Mouse (Mus musculus): Measurements from ENCODE around the gene Cux2.

Cux2 gene

DNA sequence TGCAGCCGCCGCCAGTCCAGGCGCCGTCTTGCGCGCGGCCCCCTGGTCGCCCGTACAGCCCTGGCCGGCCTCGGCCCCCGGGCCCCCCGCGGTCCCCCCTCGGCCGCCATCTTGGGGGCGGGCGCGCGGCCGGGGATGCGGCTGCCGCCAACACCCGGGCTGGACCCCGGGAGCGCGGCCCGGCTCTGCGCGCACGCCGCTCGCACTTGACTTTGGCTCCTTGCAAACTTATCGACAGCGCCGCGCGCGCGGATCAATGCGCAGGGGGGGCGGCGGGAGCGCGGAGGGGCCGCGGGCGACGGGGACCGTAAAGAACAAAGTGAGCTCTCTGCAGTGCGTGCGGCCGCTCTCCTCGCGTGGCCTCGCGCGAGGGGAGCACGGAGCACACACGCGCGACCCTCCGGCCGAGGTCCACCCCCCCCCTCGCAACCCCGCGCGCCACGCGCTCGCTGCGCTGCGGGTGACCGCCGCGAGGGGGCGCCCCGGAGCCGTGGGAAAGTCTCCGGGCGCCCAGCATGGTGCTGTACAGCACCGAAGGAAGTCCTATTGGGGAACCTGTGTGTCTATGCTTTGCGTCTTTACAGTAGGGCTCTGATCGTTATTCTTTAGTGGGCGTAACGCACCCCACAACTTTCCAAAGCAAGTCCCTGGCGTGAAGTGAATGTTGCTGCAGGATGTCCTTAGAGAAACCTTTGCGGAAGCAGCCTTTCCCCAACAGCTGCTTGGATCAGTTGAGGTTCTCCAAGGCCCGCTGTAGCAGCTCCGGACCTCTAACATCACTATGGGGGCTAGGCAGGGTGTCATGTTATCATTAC lies at the start of gene Cux2:
TSS of gene Cux2 (minus strand) at position 86 of the 815 bp plus-strand sequence.
- peak; percentile 91 for DNase-seq

GRCm38 (mm10) chr5:122094439-122094838 lies 44.5 kb upstream of the Cux2 start:
- DNase-seq, result no peak

DNA sequence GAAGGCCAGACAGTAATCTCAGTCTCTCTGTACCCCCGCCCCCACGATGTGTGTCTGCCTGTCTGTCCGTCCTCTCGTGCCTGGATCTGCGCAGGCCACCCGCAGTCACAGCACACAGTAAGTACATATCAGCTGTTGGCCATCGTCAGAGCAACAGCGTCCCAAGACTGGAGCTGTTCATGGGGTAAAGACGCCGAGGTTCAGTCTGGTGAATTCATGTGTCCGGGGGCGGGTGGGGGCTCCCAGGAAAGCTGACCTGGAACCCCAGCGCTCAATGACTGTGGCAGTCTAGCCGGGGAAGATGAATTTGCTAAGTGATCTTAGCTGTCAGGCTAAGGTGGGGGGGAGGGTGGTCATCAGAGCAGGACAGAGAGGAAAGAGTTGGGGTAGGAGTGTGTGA lies 43.8 kb upstream of the Cux2 start:
- DNase-seq, result no peak

GRCm38 (mm10) chr5:122092794-122093193 lies 42.9 kb upstream of the Cux2 start:
- DNase-seq, result peak; percentile 55

GRCm38 (mm10) chr5:122091070-122091469 lies 41.2 kb upstream of the Cux2 start:
- DNase-seq, result peak; percentile 86

- no peak for DNase-seq
Observed at GRCm38 (mm10) chr5:122089664-122090063, 39.8 kb upstream of the Cux2 start.

- peak; percentile 87 for DNase-seq
Observed at GRCm38 (mm10) chr5:122088917-122089316, 39.0 kb upstream of the Cux2 start.

DNA sequence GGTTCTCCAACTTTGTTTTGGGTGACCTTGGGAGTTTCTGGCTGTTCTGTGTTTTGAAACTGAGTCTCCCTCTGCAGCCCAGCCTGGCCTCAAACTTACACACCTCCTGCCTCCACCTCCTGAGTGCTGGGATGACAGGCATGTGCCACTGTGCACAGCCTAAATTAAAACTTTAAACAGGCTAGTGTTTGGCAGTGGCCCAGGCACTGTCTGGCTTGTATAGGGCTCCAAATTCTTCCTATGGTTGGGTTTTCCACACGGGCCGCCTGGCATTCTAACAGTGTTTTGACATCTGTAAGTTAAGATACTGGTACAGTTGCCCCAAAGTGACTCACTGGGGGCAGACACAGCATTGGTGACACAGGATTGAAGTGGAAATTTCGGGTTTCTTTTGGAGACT lies 36.2 kb upstream of the Cux2 start:
- no peak for DNase-seq

DNA sequence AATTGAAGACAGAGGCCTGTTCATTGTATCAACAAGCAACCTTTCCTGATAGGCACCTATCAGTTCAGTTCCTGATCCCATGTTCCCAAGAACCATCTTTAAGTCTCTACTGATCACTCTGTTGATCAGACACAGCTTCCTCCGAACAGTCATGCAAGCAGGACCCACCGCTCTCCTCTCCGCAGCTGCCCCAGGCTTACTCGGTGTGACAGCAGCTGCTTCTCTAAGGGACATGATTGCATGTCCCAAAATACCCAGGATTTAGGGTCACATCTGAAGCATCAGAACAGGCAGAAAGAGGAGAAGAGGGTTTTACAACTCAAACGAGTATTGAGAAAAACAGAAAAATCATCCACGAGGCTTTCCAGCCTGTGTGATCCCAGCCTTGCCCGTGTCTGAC lies 35.4 kb upstream of the Cux2 start:
- DNase-seq, result no peak

GRCm38 (mm10) chr5:122084470-122084869 lies 34.6 kb upstream of the Cux2 start:
- no peak for DNase-seq

- DNase-seq, result no peak
Observed at GRCm38 (mm10) chr5:122083282-122083681, 33.4 kb upstream of the Cux2 start.

DNA sequence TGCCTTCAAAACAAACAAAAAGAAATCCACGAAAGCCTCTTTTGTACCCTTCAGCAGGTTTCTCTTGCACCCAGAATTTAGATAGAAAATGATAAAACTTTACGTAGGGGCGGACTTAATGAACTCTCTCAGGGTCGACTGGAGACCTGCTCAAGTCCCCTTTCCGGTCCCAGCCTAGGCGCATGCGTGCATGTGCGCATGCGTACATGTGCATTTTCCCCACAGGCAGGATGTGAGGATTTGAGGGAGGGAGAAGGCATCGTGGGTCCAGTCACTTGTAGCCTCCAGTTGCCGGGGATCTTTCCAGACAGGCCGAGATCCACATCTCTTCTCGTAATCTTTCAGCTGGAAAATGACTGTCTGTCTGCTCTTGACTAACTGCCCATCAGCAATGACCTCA lies 31.6 kb upstream of the Cux2 start:
- DNase-seq, result no peak

DNA sequence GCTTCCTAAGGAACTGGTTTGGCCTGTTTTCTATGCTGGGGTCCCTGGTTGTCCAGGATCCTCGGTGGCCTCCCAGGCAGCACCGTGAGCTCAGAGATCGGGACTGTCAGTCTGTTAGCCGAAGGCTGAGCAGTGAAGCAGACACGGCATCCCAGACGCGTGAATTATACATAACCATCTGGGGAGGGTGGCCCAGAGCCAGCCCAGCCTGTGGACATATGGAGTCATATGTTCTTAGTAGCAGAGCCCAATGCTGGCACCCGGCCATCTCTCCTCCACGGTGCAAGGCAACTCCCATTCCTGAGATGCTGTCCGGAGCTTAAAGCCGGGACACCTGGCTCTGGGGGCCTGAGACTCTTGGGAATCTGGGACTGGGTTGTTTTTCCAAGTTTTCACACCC lies 31.0 kb upstream of the Cux2 start:
- peak; percentile 79 for DNase-seq

GRCm38 (mm10) chr5:122079796-122080195 lies 29.9 kb upstream of the Cux2 start:
- DNase-seq, result no peak

DNA sequence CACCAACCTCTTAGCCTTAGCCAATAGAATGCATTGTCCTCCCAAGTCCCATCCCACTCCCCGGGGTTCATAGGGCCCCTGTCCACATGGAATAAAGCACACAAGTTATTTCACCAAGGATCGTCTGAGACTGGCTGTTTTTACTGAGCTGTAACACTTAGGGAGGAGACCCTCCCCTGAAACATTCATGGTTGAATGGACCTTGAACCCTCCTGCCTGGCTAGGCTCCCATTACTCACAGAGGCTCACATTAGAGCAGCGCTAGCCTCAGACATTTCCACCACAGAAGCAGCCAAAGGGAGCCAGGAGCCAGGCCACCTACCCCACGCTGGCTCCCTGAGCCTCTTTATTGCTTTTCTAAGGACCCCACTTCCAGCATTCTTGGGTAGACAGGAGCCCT lies 27.3 kb upstream of the Cux2 start:
- no peak for DNase-seq

DNA sequence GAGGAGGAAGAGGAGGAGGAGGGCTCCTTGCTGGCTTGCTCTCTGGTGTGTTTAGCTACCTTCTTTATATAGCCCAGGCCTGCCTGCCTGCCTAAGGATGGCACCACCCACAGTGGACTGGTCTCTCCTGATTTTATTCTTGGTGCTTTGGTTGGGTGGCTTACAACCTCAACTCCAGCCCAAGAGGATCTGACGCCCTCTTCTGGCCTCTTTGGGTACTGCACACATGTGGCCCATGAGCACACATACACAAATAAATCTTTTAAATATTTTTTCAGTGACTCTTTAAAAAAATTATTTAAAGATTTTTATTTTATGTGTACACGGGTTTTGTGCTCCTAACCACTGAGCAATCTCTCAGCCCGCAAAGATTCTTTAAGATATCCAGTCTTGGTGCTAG lies 25.8 kb upstream of the Cux2 start:
- DNase-seq, result no peak

GRCm38 (mm10) chr5:122071997-122072396 lies 22.1 kb upstream of the Cux2 start:
- DNase-seq, result no peak

DNA sequence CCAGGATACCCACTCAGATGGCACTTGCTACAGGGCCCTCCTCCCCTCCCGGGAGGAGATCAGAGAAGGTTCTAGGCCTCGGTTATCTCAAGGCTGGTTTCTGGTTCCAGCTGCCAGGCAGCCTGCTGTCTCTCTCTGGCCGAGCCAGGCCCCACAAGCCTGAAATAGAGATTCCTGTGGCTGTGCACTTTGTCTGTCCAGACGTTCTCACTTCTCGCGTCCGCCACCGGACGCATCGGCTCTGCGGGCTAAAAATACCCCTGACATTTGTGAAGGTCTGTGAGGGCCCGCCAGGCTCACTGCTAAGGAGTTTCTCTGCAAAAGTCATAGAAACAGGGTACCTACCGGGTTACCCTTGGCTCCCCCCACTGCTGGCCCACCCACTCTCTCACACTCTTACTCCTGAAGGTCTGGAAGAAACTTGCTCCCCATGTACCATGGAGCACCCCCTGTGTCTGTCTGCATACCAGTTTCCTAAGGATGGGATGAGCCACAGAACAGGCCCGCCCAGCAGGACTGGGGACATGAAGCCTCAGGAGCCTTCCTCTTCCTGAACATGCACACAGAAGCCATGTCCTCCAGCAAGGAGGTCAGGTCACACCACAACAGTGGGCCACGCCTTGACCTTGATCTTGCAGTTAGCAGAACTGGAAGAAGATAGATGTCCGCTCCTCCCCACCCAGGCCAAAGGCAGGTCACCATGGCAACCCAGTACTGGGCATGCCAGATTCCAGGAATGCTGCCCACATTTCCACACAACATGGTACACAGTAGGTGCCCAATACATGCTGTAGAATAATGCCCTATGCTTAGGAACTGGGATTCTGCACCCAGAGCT lies 21.3 kb upstream of the Cux2 start:
- DNase-seq, result no peak

DNA sequence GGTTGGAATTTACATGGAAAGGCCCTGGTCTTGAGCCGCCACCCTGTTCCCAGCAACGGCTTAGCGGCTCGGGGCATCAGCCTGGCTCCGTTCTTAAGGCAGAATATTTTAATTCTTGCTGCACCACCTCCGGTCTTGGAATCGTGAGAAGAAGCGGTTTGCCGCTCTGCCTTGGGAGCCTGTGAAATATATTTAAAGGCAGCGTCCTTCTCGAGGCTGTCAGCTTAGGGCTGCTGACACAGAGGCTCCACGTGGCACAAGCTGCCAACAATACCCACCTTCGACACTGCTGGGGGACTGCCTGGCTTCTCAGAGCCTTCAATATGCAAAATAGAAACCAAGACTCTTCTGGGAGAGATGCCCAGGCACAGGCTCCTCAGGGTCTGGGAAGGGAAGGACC lies 18.7 kb upstream of the Cux2 start:
- no peak for DNase-seq

DNA sequence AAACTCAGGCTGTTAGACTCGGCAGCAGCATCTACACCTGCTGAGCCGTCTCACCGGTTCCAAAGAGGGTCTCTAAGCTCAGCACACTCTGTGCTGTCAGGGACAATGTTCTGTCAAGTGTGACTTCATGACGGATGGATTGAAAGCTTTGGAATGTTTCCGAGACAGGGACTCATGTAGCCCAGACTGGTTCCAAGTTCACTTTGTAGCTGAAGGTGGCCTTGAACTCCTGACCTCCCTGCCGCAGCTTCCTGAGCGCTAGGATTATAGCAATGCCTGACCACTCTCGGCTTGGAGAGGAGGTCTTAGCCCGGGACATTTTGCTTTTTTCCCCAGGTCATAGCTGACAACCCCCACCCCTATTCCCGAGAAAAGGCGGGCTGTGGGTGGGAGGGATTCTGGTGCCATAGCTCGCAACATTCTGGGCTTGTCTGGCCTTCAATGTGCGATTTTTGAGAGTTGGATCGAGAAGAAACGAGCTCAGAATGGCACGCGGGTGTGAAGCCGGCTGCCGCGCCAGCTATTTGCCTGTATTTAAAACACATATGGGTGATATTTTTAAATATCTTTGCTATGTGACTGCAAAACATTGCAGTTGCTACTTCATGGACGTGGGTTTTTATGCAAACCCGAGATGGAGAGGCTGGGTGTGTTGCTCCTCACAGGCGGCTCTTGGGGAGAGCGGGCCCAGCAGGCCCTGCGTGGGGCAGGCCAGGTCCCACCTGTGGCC lies 13.5 kb upstream of the Cux2 start:
- DNase-seq, result no peak

DNA sequence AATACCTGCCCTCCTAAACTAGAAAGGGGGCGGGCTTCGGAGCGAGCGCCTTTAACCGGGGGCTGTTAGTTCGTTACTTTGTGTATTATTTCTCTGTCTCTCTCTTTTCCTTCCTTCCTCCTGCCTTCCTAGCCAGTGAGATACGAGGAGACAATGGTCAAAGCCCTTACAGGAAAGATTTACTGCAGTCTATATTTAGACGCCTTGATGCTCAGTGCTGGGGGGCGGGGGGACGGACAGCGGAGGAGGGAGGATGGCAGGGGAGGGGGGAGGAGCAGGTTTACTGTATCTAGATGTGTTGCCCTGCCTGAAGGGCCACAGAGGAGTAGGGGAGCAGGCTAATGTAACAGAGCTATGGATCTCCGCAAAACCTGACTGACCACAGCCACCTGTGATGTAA lies 12.6 kb upstream of the Cux2 start:
- no peak for DNase-seq

DNA sequence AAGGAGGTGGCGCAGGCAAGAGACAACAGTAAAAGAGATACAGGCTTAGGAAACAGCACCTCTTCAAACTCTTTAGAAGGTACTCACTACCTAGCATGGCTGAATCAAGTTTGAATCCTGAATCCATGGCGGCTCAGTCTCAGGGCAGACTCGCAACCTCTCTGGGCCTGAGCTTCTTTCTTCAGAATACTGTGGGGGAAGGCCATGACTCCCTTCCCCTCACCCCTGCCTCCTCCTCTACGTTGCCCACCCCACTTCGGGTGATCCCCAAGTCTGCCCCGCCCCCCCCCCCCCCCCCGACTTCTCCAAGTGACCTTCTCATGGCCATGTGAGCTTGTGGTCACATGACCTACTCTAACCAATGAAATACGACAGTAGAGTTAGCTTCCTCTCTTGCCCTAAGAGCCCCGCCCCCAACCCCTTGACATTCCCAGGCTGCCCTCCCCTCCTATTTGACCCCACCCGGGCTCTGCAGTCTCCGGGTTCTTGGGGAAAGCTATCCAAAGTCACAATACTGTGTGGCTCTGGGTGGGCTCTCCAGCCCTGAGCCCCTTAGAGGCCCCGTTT lies 10.9 kb upstream of the Cux2 start:
- DNase-seq, result peak; percentile 83

Data from retina, postnatal 1 day (tissue).